Mouse (Mus musculus) myocyte (in vitro differentiated cells): ENCODE measurements around the gene Bmpr2. TPM values are rescaled to one million over a fixed set of nuclear protein-coding genes. Genes with fewer than 3 reads are reported as not detected.

Experiments
- H3K27me3 ChIP-seq: one replicate; pipeline ENCODE4 v1.6.1; 2011; ENCODE audit not compliant: control insufficient read depth, insufficient read depth, insufficient read length
- H3K36me3 ChIP-seq: one replicate; pipeline ENCODE4 v1.6.1; 2011; ENCODE audit not compliant: control insufficient read depth, insufficient read depth
- H3K4me2 ChIP-seq: one replicate; pipeline ENCODE4 v1.6.1; 2011; ENCODE audit warnings: low read depth, control low read depth
- H3K4me3 ChIP-seq: one replicate; pipeline ENCODE4 v1.5.1; 2011; ENCODE audit warnings: mild to moderate bottlenecking, control low read depth, moderate library complexity
- H3K79me2 ChIP-seq: one replicate; pipeline ENCODE4 v1.6.1; 2011; ENCODE audit not compliant: control insufficient read depth, insufficient read depth
- H3ac ChIP-seq: one replicate; pipeline ENCODE4 v1.6.1; 2011; ENCODE audit not compliant: control insufficient read depth, insufficient read length
- CEBPB ChIP-seq: IDR thresholded peaks from 2 replicates; pipeline ENCODE4 v1.6.1; 2011; ENCODE audit warnings: mild to moderate bottlenecking, moderate library complexity; ENCODE audit not compliant: poor library complexity, insufficient read depth, severe bottlenecking
- E2F4 ChIP-seq: IDR thresholded peaks from one replicate; pipeline ENCODE4 v1.6.1; 2011; ENCODE audit warnings: mild to moderate bottlenecking, control low read depth, moderate library complexity; ENCODE audit not compliant: insufficient read depth
- MAX ChIP-seq: IDR thresholded peaks from one replicate; pipeline ENCODE4 v1.6.1; 2011; ENCODE audit warnings: low read depth, mild to moderate bottlenecking, control low read depth
- MYOD1 ChIP-seq, 3 experiments: IDR thresholded peaks; one replicate each; pipeline ENCODE4 v1.6.1; 2011; ENCODE audit warnings: control low read depth in 2 of 3, low read depth in 2 of 3, mild to moderate bottlenecking in 2 of 3, moderate library complexity in 1 of 3; ENCODE audit not compliant: insufficient read length in 2 of 3, control insufficient read depth in 1 of 3
- MYOG ChIP-seq, 3 experiments: IDR thresholded peaks; one replicate each; pipeline ENCODE4 v1.6.1; 2011; ENCODE audit warnings: control low read depth in 2 of 3, low read depth in 2 of 3, mild to moderate bottlenecking in 2 of 3; ENCODE audit not compliant: insufficient read length in 2 of 3, control insufficient read depth in 1 of 3, insufficient read depth in 1 of 3
- POLR2A ChIP-seq: IDR thresholded peaks from one replicate; pipeline ENCODE4 v1.6.1; 2011; ENCODE audit warnings: low read depth, mild to moderate bottlenecking, control low read depth, moderate library complexity; ENCODE audit not compliant: insufficient read length
- POLR2AphosphoS2 ChIP-seq: IDR thresholded peaks from one replicate; pipeline ENCODE4 v1.6.1; 2011; ENCODE audit warnings: low read depth, control low read depth; ENCODE audit not compliant: insufficient read length
- REST ChIP-seq: IDR thresholded peaks from one replicate; pipeline ENCODE4 v1.6.1; 2011; ENCODE audit warnings: mild to moderate bottlenecking, control low read depth, moderate library complexity; ENCODE audit not compliant: insufficient read depth, insufficient read length
- SRF ChIP-seq: IDR thresholded peaks from one replicate; pipeline ENCODE4 v1.6.1; 2011; ENCODE audit warnings: low read depth; ENCODE audit not compliant: control insufficient read depth, insufficient read length
- TCF12 ChIP-seq: IDR thresholded peaks from one replicate; pipeline ENCODE4 v1.6.1; 2011; ENCODE audit warnings: mild to moderate bottlenecking, control low read depth; ENCODE audit not compliant: poor library complexity, insufficient read depth, severe bottlenecking
- TCF3 ChIP-seq: IDR thresholded peaks from one replicate; pipeline ENCODE4 v1.6.1; 2011; ENCODE audit warnings: low read depth, control low read depth; ENCODE audit not compliant: insufficient read length
- USF1 ChIP-seq: IDR thresholded peaks from one replicate; pipeline ENCODE4 v1.6.1; 2011; ENCODE audit warnings: low read depth, mild to moderate bottlenecking, control low read depth, moderate library complexity
- polyA plus RNA-seq: library from polyadenylated mRNA; unstranded; fragments of >200 nt; fragmentation: generic; extraction: Trizol; gene quantifications from one replicate; pipeline ENCODE4 v1.2.1, GENCODE M21; 2012; ENCODE audit warnings: missing spikeins

Gene Bmpr2
- polyA plus RNA-seq, 1 experiment = 5.1 TPM

DNA sequence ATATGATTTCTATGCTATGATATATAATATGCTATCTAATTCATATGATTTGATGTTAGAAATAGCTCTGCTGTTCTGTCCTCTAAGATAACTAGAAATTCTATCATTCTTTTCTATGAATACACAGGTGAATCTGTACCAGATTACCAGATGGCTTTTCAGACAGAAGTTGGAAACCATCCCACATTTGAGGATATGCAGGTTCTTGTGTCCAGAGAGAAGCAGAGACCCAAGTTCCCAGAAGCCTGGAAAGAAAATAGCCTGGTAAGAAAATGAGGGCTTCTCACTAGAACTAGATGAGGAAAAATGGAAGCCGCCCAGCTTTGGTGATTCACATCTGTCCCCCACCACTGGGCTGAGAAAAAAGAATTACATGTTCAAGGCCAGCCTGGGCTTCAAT, 95.8 kb downstream of the Bmpr2 start:
- H3K4me3 ChIP-seq = no peak overlapping the region
- H3K79me2 ChIP-seq = no peaks in the 10 kb centered on the region
- no peak overlapping the region for H3K4me2 ChIP-seq
- H3ac ChIP-seq = no peak overlapping the region
- peaks cover 54% of the 10 kb centered on the region for H3K36me3 ChIP-seq
- TF ChIP-seq POLR2AphosphoS2 (no peak), SRF (no peak), USF1 (no peak), POLR2A (no peak), E2F4 (no peak), MYOG (IDR thresholded peaks at IDR 0.05; ENCODE audit: control insufficient read depth in 1 of 3, insufficient read depth in 1 of 3, insufficient read length in 2 of 3, low read depth in 2 of 3) (no peak), MAX (no peak), CEBPB (no peak), MYOD1 (IDR thresholded peaks at IDR 0.05; ENCODE audit: control insufficient read depth in 1 of 3, insufficient read length in 2 of 3, low read depth in 2 of 3) (no peak), REST (no peak), TCF3 (no peak), TCF12 (no peak)
- no peaks in the 10 kb centered on the region for H3K27me3 ChIP-seq

DNA sequence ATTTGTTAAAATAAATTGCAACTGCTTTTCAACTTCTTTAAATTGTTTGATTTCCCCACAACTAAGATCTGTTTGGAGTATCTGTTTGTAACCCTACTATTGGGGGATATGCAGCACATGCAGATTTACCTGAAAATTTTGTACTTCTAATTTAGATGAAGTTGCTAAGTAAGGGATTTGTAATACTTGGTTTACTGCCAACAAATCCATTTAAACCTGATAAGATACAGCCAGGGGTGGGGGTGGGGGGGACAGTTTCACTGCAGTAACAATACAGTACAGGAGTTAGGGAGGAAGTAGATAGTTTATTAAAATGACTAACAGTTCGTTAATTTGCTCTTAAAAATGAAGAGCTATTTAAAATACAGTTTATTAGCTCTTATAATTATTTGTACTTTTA, 98.9 kb downstream of the Bmpr2 start:
- no peak for TF ChIP-seq REST
- TF ChIP-seq TCF3 = no peak
- TF ChIP-seq POLR2AphosphoS2 = no peak
- TF ChIP-seq TCF12 = no peak
- TF ChIP-seq MAX = no peak
- TF ChIP-seq MYOD1 (IDR thresholded peaks at IDR 0.05; ENCODE audit: control insufficient read depth in 1 of 3, insufficient read length in 2 of 3, low read depth in 2 of 3) = no peak
- no peak for TF ChIP-seq E2F4

GRCm38 (mm10) chr1:59868041-59868440, 104.8 kb downstream of the Bmpr2 start:
- H3K36me3 ChIP-seq = peaks cover 36% of the 10 kb centered on the region
- no peaks in the 10 kb centered on the region for H3K27me3 ChIP-seq
- no peaks in the 10 kb centered on the region for H3K79me2 ChIP-seq

More for the DNA sequence above, 98.9 kb downstream of the Bmpr2 start:
- H3K4me2 ChIP-seq = no peak overlapping the region
- H3K36me3 ChIP-seq = peaks cover 57% of the 10 kb centered on the region
- no peaks in the 10 kb centered on the region for H3K27me3 ChIP-seq
- H3K79me2 ChIP-seq = no peaks in the 10 kb centered on the region
- no peak overlapping the region for H3ac ChIP-seq
- H3K4me3 ChIP-seq = no peak overlapping the region

GRCm38 (mm10) chr1:59874023-59874422, 110.8 kb downstream of the Bmpr2 start:
- Histone ChIP-seq H3K27me3 (no peaks in the 10 kb centered on the region), H3K79me2 (no peaks in the 10 kb centered on the region), H3K4me3 (no peak overlapping the region), H3ac (no peak overlapping the region), H3K4me2 (no peak overlapping the region), H3K36me3 (peaks cover 21% of the 10 kb centered on the region)
- no peak for TF ChIP-seq TCF12
- no peak for TF ChIP-seq POLR2A
- TF ChIP-seq CEBPB = no peak
- TF ChIP-seq SRF = no peak
- no peak for TF ChIP-seq REST
- no peak for TF ChIP-seq E2F4
- TF ChIP-seq MAX = no peak
- TF ChIP-seq MYOG (IDR thresholded peaks at IDR 0.05; ENCODE audit: control insufficient read depth in 1 of 3, insufficient read depth in 1 of 3, insufficient read length in 2 of 3, low read depth in 2 of 3) = no peak
- no peak for TF ChIP-seq POLR2AphosphoS2
- no peak for TF ChIP-seq TCF3
- no peak for TF ChIP-seq MYOD1 (IDR thresholded peaks at IDR 0.05; ENCODE audit: control insufficient read depth in 1 of 3, insufficient read length in 2 of 3, low read depth in 2 of 3)
- TF ChIP-seq USF1 = no peak

More at GRCm38 (mm10) chr1:59868041-59868440, 104.8 kb downstream of the Bmpr2 start:
- no peak overlapping the region for H3ac ChIP-seq
- H3K4me2 ChIP-seq = no peak overlapping the region
- H3K4me3 ChIP-seq = no peak overlapping the region
- TF ChIP-seq MYOG (IDR thresholded peaks at IDR 0.05; ENCODE audit: control insufficient read depth in 1 of 3, insufficient read depth in 1 of 3, insufficient read length in 2 of 3, low read depth in 2 of 3) (no peak), E2F4 (no peak)

DNA sequence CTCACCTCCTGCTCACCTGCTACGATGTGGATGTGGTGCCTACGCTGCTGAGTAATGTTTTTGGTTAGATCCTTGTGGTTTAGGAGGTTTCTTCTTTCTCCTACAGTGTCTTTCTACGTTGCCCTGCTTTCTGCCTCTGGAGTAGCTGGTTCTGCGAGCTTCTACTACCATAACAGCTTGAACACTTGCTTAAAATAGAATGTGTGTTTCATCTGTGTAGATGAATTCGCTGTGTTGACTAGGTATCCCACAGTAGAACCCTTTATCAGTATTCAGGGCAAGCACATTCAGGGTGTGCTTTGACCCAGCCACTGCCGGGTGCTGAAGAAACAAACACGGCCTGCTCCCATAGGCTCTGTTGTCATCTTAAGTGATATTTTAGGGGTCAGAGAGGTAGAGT, 114.9 kb downstream of the Bmpr2 start:
- Histone ChIP-seq H3K27me3 (no peaks in the 10 kb centered on the region), H3K4me2 (no peak overlapping the region)
- TF ChIP-seq MYOD1 (IDR thresholded peaks at IDR 0.05; ENCODE audit: control insufficient read depth in 1 of 3, insufficient read length in 2 of 3, low read depth in 2 of 3) = no peak
- TF ChIP-seq TCF12 = no peak
- no peak for TF ChIP-seq POLR2AphosphoS2
- TF ChIP-seq REST = no peak
- no peak for TF ChIP-seq E2F4
- TF ChIP-seq USF1 = no peak

More for the DNA sequence above, 114.9 kb downstream of the Bmpr2 start:
- Histone ChIP-seq H3K4me3 (no peak overlapping the region), H3K36me3 (peaks cover 21% of the 10 kb centered on the region), H3K79me2 (no peaks in the 10 kb centered on the region), H3ac (no peak overlapping the region)
